Mouse (Mus musculus): ENCODE data around the gene Gm5483. TPM values are rescaled to one million over a fixed set of nuclear protein-coding genes. Genes with fewer than 3 reads are reported as not detected.
"Not testable (repeated sequence)": the region's sequence is repeated elsewhere in the genome, so short reads cannot be mapped to it uniquely, and the experiment has no call there.

The Gm5483 gene
- 0.43 TPM in 1 of 2 replicates, not detected in the other for polyA plus RNA-seq (2012; ENCODE audit: insufficient read depth, insufficient read length, missing spikeins)

DNA sequence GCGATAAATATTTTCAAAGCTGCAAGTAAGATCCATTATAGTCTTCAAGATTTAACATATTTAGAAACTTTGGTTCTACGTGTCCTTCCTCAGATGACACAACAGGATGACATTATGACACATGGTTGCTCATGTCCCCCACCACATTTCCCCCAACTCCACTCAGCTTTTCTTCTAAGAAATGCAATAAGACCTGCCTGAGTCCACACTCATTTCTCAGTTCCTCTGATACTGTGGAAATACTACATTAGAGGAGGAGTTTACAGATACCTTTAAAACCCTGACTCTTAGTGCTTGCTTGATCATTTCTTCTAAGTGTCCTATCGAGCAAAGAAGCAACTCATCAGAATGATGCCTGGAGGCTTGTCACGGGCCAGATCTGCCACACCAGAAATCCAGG, at the start of gene Gm5483:
Gene Gm5483 (plus strand): TSS at position 301 of the 400 bp plus-strand sequence.
- not testable (repeated sequence) for H3K27ac ChIP-seq (ENCODE audit: insufficient read depth, low read depth, low read length); H3K4me3 ChIP-seq (ENCODE audit: insufficient read depth, low read length); H3K4me1 ChIP-seq (ENCODE audit: control insufficient read depth, insufficient read depth, low read length)

DNA sequence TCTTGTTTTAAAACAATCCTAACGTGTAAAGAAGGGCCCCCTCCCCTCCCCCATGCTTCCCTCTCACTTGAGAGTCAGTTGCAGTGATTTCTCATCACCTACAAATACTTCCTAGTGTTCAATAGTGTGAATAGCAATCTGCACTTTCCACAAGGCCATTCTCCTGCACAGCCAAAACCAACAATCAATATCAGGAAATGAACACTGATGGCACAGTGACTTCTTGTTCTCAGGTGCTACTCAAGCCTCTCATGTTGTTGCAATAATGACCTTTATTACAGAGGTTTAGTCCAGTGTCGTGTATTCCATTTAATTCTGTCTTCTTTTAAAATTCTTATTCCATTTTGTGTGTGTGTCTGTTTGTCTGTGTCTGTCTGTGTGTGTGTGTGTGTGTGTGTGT, 45.8 kb upstream of the Gm5483 start:
- Histone ChIP-seq H3K27ac (ENCODE audit: insufficient read depth, low read depth, low read length) (no peak overlapping the region), H3K4me1 (ENCODE audit: control insufficient read depth, insufficient read depth, low read length) (no peaks in the 10 kb centered on the region), H3K4me3 (ENCODE audit: insufficient read depth, low read length) (no peak overlapping the region)
- TF ChIP-seq POLR2A (IDR thresholded peaks at IDR 0.05; ENCODE audit: borderline replicate concordance, low read depth, low read length) (no peak), CTCF (IDR thresholded peaks at IDR 0.05; ENCODE audit: low read depth, low read length) (no peak)

DNA sequence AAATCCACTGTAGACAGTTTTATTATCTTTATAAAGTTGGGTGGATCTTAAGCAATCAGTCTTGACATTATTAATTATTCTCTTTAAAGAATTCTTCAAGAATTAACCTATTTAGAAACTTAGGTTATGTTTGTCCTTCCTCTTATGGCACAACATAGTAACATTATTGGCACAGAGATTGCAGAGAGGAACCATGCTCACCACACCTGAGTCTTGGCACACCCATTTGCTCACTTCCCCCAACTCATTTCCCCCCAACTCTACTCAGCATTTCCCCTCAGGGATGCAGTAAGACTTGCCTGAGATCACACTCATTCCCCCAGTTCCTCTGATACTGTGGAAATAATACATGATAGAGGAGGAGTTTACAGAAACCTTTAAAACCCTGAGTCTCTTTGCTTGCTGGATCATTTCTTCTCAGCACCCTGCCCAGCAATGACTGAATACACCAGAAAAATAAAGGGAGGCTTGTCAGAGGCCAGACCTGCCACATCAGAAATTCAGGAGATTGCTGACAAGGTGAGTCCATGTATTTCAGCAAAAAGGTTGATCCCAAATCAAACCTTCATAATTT, 27.5 kb upstream of the Gm5483 start, which contains the start of gene Stfa2l1:
Gene Stfa2l1 (plus strand): TSS at position 410 of the 574 bp plus-strand sequence.
- no peak within 1 kb of the TSS for H3K27ac ChIP-seq (ENCODE audit: insufficient read depth, low read depth, low read length)
- no peaks in the 10 kb centered on the region for H3K4me1 ChIP-seq (ENCODE audit: control insufficient read depth, insufficient read depth, low read length)
- no peak for TF ChIP-seq POLR2A (IDR thresholded peaks at IDR 0.05; ENCODE audit: borderline replicate concordance, low read depth, low read length)
- no peak for TF ChIP-seq CTCF (IDR thresholded peaks at IDR 0.05; ENCODE audit: low read depth, low read length)
- no peak within 1 kb of the TSS for H3K4me3 ChIP-seq (ENCODE audit: insufficient read depth, low read length)

DNA sequence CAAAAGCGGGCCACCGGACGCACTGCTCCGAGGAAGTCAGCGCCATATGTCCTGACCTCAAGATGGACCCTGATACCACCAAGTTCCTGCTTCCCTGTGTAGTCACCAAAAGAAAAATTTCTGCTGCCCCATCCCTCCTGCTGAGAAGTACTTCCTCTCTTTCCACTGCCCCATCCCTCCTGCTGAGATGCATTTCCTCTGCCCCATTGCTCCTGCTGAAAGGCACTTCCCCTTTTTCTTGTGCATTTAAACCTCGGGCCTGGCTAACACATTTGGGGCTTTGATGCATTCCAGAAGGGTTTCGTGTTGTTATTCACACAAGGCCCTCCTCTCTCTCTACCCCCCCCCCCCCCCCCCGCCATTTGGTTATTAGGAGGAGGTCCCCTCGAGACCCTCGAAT, 16.2 kb upstream of the Gm5483 start:
- H3K27ac ChIP-seq (ENCODE audit: insufficient read depth, low read depth, low read length); H3K4me1 ChIP-seq (ENCODE audit: control insufficient read depth, insufficient read depth, low read length); H3K4me3 ChIP-seq (ENCODE audit: insufficient read depth, low read length): not testable (repeated sequence)

DNA sequence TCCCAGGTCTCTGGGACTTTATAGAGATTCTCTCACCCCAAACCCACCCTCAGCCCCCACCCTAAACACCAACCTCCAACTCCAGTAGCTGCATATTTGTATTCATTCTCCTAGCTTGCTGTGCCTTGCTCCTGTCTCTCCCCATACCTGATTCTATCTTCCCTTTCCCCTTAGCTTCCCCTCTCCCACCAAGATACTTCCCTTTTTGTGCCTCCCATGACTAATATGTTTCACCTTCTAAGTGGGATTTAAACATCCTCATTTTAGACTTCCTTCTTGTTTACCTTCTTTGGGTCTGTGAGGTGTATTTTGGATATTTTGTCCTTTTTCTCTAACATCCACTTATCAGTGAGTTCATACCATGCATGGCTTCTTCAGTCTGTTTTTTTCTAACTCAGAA, 7.9 kb upstream of the Gm5483 start:
- H3K4me1 ChIP-seq (ENCODE audit: control insufficient read depth, insufficient read depth, low read length) = no peaks in the 10 kb centered on the region
- no peak overlapping the region for H3K27ac ChIP-seq (ENCODE audit: insufficient read depth, low read depth, low read length)
- no peak overlapping the region for H3K4me3 ChIP-seq (ENCODE audit: insufficient read depth, low read length)
- TF ChIP-seq CTCF (IDR thresholded peaks at IDR 0.05; ENCODE audit: low read depth, low read length) (no peak), POLR2A (IDR thresholded peaks at IDR 0.05; ENCODE audit: borderline replicate concordance, low read depth, low read length) (no peak)

DNA sequence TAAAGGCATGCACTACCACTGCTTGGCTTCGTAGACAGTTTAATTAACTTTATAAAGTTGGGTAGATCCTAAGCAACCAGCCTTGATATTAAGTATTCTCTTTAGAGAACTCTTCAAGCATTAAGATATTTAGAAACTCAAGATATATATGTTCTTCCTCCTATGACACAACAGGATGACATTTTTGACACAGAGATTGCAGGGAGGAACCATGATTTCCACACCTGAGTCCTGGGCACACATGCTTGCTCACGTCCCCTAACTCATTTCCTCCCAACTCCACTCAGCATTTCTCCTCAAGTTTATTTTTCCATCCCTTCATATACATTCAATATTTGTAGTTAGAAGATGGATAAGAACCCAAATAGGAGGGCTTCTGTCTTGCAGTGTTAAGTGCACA, 4.1 kb upstream of the Gm5483 start:
- Histone ChIP-seq H3K4me1 (ENCODE audit: control insufficient read depth, insufficient read depth, low read length) (no peaks in the 10 kb centered on the region), H3K27ac (ENCODE audit: insufficient read depth, low read depth, low read length) (no peak overlapping the region), H3K4me3 (ENCODE audit: insufficient read depth, low read length) (no peak overlapping the region)
- no peak for TF ChIP-seq CTCF (IDR thresholded peaks at IDR 0.05; ENCODE audit: low read depth, low read length)
- TF ChIP-seq POLR2A (IDR thresholded peaks at IDR 0.05; ENCODE audit: borderline replicate concordance, low read depth, low read length) = no peak

DNA sequence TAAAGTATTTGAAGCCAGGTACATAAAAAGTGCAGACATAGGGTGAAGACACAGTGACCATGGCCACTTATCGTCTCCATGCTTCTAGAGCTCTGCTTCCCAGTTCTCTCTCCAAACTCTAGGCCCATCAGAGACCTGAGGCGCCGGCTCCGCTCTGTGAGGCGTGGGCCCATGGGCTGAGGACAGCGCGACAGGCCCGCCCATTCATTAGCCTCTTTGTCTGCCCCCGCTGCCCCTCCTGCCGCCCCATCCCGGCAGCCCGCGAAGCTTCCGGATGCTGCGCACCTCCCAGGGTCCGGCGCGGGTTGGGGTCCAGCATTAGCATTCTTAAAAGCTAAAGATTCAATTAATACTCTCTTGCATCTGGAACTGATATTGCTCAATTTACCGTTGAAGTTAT, 15.2 kb downstream of the Gm5483 start:
- TF ChIP-seq CTCF (IDR thresholded peaks at IDR 0.05; ENCODE audit: low read depth, low read length) (no peak), POLR2A (IDR thresholded peaks at IDR 0.05; ENCODE audit: borderline replicate concordance, low read depth, low read length) (no peak)
- H3K27ac ChIP-seq (ENCODE audit: insufficient read depth, low read depth, low read length) = no peak overlapping the region
- no peaks in the 10 kb centered on the region for H3K4me1 ChIP-seq (ENCODE audit: control insufficient read depth, insufficient read depth, low read length)

DNA sequence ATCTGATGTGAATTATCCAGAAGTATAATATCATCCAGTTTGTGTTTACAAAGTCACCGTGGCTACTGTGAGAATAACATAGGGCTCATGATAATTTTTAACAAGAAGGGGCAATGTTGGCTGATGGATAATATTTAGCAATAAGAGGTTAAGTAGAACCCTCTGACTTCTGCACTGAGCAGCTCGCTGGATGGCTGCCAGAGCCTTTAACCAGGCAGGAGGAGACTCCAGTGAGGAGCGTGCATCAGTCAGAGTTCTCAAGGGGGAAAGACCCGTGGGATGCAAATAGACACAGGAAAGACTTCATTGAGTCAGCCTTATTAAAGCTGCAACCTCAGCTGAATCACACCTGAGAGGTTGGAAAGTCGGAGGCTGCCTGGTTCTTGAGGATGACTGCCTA, 19.8 kb downstream of the Gm5483 start:
- no peaks in the 10 kb centered on the region for H3K4me1 ChIP-seq (ENCODE audit: control insufficient read depth, insufficient read depth, low read length)
- TF ChIP-seq POLR2A (IDR thresholded peaks at IDR 0.05; ENCODE audit: borderline replicate concordance, low read depth, low read length) (no peak), CTCF (IDR thresholded peaks at IDR 0.05; ENCODE audit: low read depth, low read length) (no peak)
- H3K27ac ChIP-seq (ENCODE audit: insufficient read depth, low read depth, low read length) = no peak overlapping the region
- H3K4me3 ChIP-seq (ENCODE audit: insufficient read depth, low read length) = no peak overlapping the region

More for the DNA sequence above, 15.2 kb downstream of the Gm5483 start:
- no peak overlapping the region for H3K4me3 ChIP-seq (ENCODE audit: insufficient read depth, low read length)

DNA sequence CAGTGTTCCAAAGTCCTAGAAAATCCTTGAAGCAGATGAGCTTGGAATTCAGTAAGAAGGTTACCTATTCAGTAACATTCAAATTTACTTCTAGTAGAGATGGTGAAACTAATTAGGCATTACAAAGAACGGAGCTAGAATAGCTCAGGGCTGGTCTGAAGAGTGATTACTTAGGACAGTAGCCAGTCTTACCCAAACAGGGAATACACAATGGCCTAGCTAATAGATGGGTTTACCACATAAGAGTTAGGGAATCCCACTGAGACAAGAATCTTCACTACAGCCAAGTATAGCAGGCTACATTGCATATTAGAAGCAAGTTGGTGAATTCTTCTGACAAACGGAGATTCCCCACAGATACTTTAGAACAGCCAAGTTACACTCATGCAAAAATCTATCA, 21.7 kb downstream of the Gm5483 start:
- H3K4me1 ChIP-seq (ENCODE audit: control insufficient read depth, insufficient read depth, low read length); H3K27ac ChIP-seq (ENCODE audit: insufficient read depth, low read depth, low read length); H3K4me3 ChIP-seq (ENCODE audit: insufficient read depth, low read length): not testable (repeated sequence)

DNA sequence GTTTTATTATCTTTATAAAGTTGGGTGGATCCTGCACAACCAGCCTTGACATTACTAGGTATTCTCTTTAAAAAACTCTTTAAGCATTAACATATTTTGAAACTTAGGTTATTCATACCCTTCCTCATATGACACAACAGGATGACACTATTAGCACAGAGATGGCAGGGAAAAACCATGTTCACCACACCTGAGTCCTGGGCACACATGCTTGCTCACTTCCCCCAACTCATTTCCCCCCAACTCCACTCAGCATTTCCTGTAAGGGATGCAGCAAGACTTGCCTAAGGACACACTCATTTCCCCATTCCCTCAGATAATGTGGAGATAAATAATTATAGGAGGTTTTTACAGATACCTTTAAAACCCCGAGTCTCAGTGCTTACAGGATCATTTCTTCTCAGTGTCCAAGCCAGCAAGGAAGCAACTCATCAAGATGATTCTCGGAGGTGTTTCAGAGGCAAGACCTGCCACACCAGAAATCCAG, 26.0 kb downstream of the Gm5483 start, which contains the start of gene Gm5416:
Gene Gm5416 (plus strand): TSS at position 437 of the 487 bp plus-strand sequence.
- no peak for TF ChIP-seq POLR2A (IDR thresholded peaks at IDR 0.05; ENCODE audit: borderline replicate concordance, low read depth, low read length)
- TF ChIP-seq CTCF (IDR thresholded peaks at IDR 0.05; ENCODE audit: low read depth, low read length) = no peak
- Histone ChIP-seq H3K4me1 (ENCODE audit: control insufficient read depth, insufficient read depth, low read length) (no peaks in the 10 kb centered on the region), H3K27ac (ENCODE audit: insufficient read depth, low read depth, low read length) (no peak within 1 kb of the TSS), H3K4me3 (ENCODE audit: insufficient read depth, low read length) (no peak within 1 kb of the TSS)

DNA sequence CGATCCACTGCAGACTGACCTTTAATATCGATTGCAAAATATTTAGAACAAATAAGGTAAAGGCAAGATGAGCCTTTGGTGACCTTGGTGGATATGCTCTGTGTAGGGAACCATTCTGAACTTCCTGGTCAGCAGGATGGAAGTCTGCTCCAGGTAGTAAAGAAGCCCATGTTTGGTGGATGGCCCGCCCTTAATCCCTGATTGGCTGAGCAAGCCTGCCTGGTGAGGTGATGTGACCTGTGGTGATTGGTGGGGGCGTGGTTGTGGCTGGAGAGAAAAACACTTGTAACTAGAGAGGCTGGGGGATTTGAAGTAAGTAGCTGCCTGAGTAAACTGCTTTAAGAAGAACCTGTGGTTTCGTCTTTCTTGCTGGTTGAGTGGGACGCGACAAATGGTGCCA, 37.2 kb downstream of the Gm5483 start, which contains the start of gene 2010005H15Rik:
Gene 2010005H15Rik (plus strand): TSS at position 301 of the 400 bp plus-strand sequence.
- not testable (repeated sequence) for H3K4me3 ChIP-seq (ENCODE audit: insufficient read depth, low read length); H3K4me1 ChIP-seq (ENCODE audit: control insufficient read depth, insufficient read depth, low read length); H3K27ac ChIP-seq (ENCODE audit: insufficient read depth, low read depth, low read length)

Other genes starting within 250 kb of the Gm5483 start
- 72.8 and 78.7 TPM in 2 replicates for gene Parp9, start 245.7 kb upstream of the Gm5483 start, polyA plus RNA-seq (2012; ENCODE audit: insufficient read depth, insufficient read length, missing spikeins)
- gene Dtx3l, start 245.1 kb upstream of the Gm5483 start, polyA plus RNA-seq (2012; ENCODE audit: insufficient read depth, insufficient read length, missing spikeins) = 63.1 and 64.2 TPM in 2 replicates
- gene Kpna1, start 205.5 kb upstream of the Gm5483 start, polyA plus RNA-seq (2012; ENCODE audit: insufficient read depth, insufficient read length, missing spikeins) = 23.4 and 26.4 TPM in 2 replicates
- gene Wdr5b, start 143.0 kb upstream of the Gm5483 start, polyA plus RNA-seq (2012; ENCODE audit: insufficient read depth, insufficient read length, missing spikeins) = 5.5 and 6.9 TPM in 2 replicates
- gene Fam162a, start 112.6 kb upstream of the Gm5483 start, polyA plus RNA-seq (2012; ENCODE audit: insufficient read depth, insufficient read length, missing spikeins) = 49.2 and 57.1 TPM in 2 replicates
- 19.6 and 33.8 TPM in 2 replicates for gene Ccdc58, start 112.5 kb upstream of the Gm5483 start, polyA plus RNA-seq (2012; ENCODE audit: insufficient read depth, insufficient read length, missing spikeins)
- not detected in 2 replicates for gene Csta1, start 53.0 kb upstream of the Gm5483 start, polyA plus RNA-seq (2012; ENCODE audit: insufficient read depth, insufficient read length, missing spikeins)
- gene Stfa2l1, start 27.4 kb upstream of the Gm5483 start, polyA plus RNA-seq (2012; ENCODE audit: insufficient read depth, insufficient read length, missing spikeins) = not detected in 2 replicates
- not detected in 2 replicates for gene Gm5416, start 26.2 kb downstream of the Gm5483 start, polyA plus RNA-seq (2012; ENCODE audit: insufficient read depth, insufficient read length, missing spikeins)
- gene 2010005H15Rik, start 37.3 kb downstream of the Gm5483 start, polyA plus RNA-seq (2012; ENCODE audit: insufficient read depth, insufficient read length, missing spikeins) = not detected in 2 replicates
- gene Stfa1, start 92.7 kb downstream of the Gm5483 start, polyA plus RNA-seq (2012; ENCODE audit: insufficient read depth, insufficient read length, missing spikeins) = not detected in 2 replicates
- gene BC117090, start 150.1 kb downstream of the Gm5483 start, polyA plus RNA-seq (2012; ENCODE audit: insufficient read depth, insufficient read length, missing spikeins) = not detected in 2 replicates
- gene BC100530, start 183.5 kb downstream of the Gm5483 start, polyA plus RNA-seq (2012; ENCODE audit: insufficient read depth, insufficient read length, missing spikeins) = not detected in 2 replicates
- not detected in 2 replicates for gene Stfa2, start 224.2 kb downstream of the Gm5483 start, polyA plus RNA-seq (2012; ENCODE audit: insufficient read depth, insufficient read length, missing spikeins)

Data from bone marrow macrophage, adult 2 months (primary cell).